Mouse (Mus musculus): ENCODE data around the gene Ccdc170. TPM values are rescaled to one million over a fixed set of nuclear protein-coding genes. Genes with fewer than 3 reads are reported as not detected.

The Ccdc170 gene
- polyA plus RNA-seq, 1 experiment from 2014 or later = not detected

DNA sequence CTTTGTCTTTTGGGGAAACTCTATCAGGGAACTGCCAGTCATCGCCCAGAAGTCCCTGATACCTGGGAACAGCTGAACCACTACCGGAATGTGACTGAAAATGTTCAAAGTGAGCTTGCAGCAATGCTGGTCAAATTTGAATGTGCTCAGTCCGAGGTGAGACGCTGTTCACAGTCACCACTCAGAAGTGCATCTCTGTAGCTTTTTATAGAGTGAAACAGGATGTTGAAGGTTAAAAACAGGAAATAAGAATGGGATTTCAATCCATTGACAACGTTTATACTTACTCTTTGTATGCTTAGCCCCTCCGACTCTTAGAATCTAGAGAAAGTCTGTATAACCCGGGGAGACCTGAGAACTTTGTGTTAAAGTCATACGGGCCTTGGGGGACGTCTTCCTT is 30.4 kb downstream of the Ccdc170 start:
- Histone ChIP-seq H3K9me3 (ENCODE audit: control insufficient read depth) (no peaks in the 10 kb centered on the region), H3K4me3 (ENCODE audit: low read depth, low read length) (no peak overlapping the region), H3K27ac (ENCODE audit: low read depth, low read length) (no peak overlapping the region), H3K27me3 (replicated peaks; ENCODE audit: control insufficient read depth, insufficient read depth, low read length) (no peaks in the 10 kb centered on the region), H3K36me3 (ENCODE audit: control insufficient read depth, insufficient read depth) (no peaks in the 10 kb centered on the region), H3K9ac (ENCODE audit: low read depth, low read length) (no peak overlapping the region), H3K4me1 (replicated peaks; ENCODE audit: control insufficient read depth, insufficient read depth, low read length) (no peaks in the 10 kb centered on the region), H3K4me2 (replicated peaks; ENCODE audit: low read depth) (no peak overlapping the region)
- no peak for TF ChIP-seq CTCF (IDR thresholded peaks at IDR 0.05; ENCODE audit: low read depth)
- WGBS = 73% methylated on average over 9 of the region's 9 CpGs
- ATAC-seq = no peak

GRCm38 (mm10) chr10:4517614-4518013 is 35.3 kb downstream of the Ccdc170 start:
- ATAC-seq = no peak
- H3K9me3 ChIP-seq (ENCODE audit: control insufficient read depth) = no peaks in the 10 kb centered on the region
- no peak overlapping the region for H3K4me2 ChIP-seq (replicated peaks; ENCODE audit: low read depth)
- H3K36me3 ChIP-seq (ENCODE audit: control insufficient read depth, insufficient read depth) = no peaks in the 10 kb centered on the region
- H3K27me3 ChIP-seq (replicated peaks; ENCODE audit: control insufficient read depth, insufficient read depth, low read length) = no peaks in the 10 kb centered on the region
- H3K4me1 ChIP-seq (replicated peaks; ENCODE audit: control insufficient read depth, insufficient read depth, low read length) = no peaks in the 10 kb centered on the region
- no peak overlapping the region for H3K9ac ChIP-seq (ENCODE audit: low read depth, low read length)
- no peak for TF ChIP-seq CTCF (IDR thresholded peaks at IDR 0.05; ENCODE audit: low read depth)
- 77% methylated on average over 2 of the region's 2 CpGs for WGBS
- H3K4me3 ChIP-seq (ENCODE audit: low read depth, low read length) = no peak overlapping the region
- no peak overlapping the region for H3K27ac ChIP-seq (ENCODE audit: low read depth, low read length)

GRCm38 (mm10) chr10:4519645-4520044 is 37.3 kb downstream of the Ccdc170 start:
- Histone ChIP-seq H3K36me3 (ENCODE audit: control insufficient read depth, insufficient read depth) (no peaks in the 10 kb centered on the region), H3K4me2 (replicated peaks; ENCODE audit: low read depth) (no peak overlapping the region), H3K4me3 (ENCODE audit: low read depth, low read length) (no peak overlapping the region), H3K9me3 (ENCODE audit: control insufficient read depth) (no peaks in the 10 kb centered on the region), H3K27me3 (replicated peaks; ENCODE audit: control insufficient read depth, insufficient read depth, low read length) (no peaks in the 10 kb centered on the region), H3K4me1 (replicated peaks; ENCODE audit: control insufficient read depth, insufficient read depth, low read length) (no peaks in the 10 kb centered on the region), H3K27ac (ENCODE audit: low read depth, low read length) (no peak overlapping the region), H3K9ac (ENCODE audit: low read depth, low read length) (no peak overlapping the region)
- no peak for ATAC-seq
- no peak for TF ChIP-seq CTCF (IDR thresholded peaks at IDR 0.05; ENCODE audit: low read depth)
- WGBS = 87% methylated on average over 3 of the region's 3 CpGs

- H3K4me1 ChIP-seq (replicated peaks; ENCODE audit: control insufficient read depth, insufficient read depth, low read length) = no peaks in the 10 kb centered on the region
- no peak overlapping the region for H3K4me3 ChIP-seq (ENCODE audit: low read depth, low read length)
- no peak overlapping the region for H3K4me2 ChIP-seq (replicated peaks; ENCODE audit: low read depth)
- no peaks in the 10 kb centered on the region for H3K9me3 ChIP-seq (ENCODE audit: control insufficient read depth)
- no peak for ATAC-seq
- no peaks in the 10 kb centered on the region for H3K27me3 ChIP-seq (replicated peaks; ENCODE audit: control insufficient read depth, insufficient read depth, low read length)
- WGBS = 56% methylated on average over 6 of the region's 6 CpGs
- no peak overlapping the region for H3K9ac ChIP-seq (ENCODE audit: low read depth, low read length)
- no peaks in the 10 kb centered on the region for H3K36me3 ChIP-seq (ENCODE audit: control insufficient read depth, insufficient read depth)
- TF ChIP-seq CTCF (IDR thresholded peaks at IDR 0.05; ENCODE audit: low read depth) = peak; percentile 66
- H3K27ac ChIP-seq (ENCODE audit: low read depth, low read length) = no peak overlapping the region
Measured at GRCm38 (mm10) chr10:4520394-4521102, 38.2 kb downstream of the Ccdc170 start.

GRCm38 (mm10) chr10:4522116-4522515 is 39.8 kb downstream of the Ccdc170 start:
- WGBS = 95% methylated on average over 3 of the region's 3 CpGs
- Histone ChIP-seq H3K27ac (ENCODE audit: low read depth, low read length) (no peak overlapping the region), H3K27me3 (replicated peaks; ENCODE audit: control insufficient read depth, insufficient read depth, low read length) (no peaks in the 10 kb centered on the region), H3K9me3 (ENCODE audit: control insufficient read depth) (no peaks in the 10 kb centered on the region), H3K4me1 (replicated peaks; ENCODE audit: control insufficient read depth, insufficient read depth, low read length) (no peaks in the 10 kb centered on the region), H3K36me3 (ENCODE audit: control insufficient read depth, insufficient read depth) (no peaks in the 10 kb centered on the region), H3K9ac (ENCODE audit: low read depth, low read length) (no peak overlapping the region), H3K4me2 (replicated peaks; ENCODE audit: low read depth) (no peak overlapping the region), H3K4me3 (ENCODE audit: low read depth, low read length) (no peak overlapping the region)
- ATAC-seq = no peak
- TF ChIP-seq CTCF (IDR thresholded peaks at IDR 0.05; ENCODE audit: low read depth) = peak; percentile 45

DNA sequence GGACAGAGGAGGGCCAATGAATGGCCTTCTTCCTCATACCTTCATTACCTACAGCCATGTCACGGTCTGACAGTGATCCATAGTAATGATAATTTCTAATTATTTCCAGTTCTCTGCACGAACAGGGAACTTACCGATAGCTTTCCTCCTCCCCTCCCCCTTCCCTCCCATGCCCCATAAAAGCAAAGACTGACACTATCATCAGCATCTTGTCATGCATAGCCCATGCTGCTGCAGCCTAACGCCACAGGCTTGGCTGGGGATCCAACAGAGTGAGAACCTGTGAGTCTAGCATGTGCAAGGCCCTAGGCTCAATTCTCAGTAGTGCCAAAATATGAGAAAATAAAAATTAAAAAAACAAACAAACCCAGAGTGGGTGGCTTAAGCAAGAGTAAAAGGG is 40.8 kb downstream of the Ccdc170 start:
- no peaks in the 10 kb centered on the region for H3K9me3 ChIP-seq (ENCODE audit: control insufficient read depth)
- H3K4me1 ChIP-seq (replicated peaks; ENCODE audit: control insufficient read depth, insufficient read depth, low read length) = no peaks in the 10 kb centered on the region
- no peak overlapping the region for H3K9ac ChIP-seq (ENCODE audit: low read depth, low read length)
- no peak overlapping the region for H3K4me3 ChIP-seq (ENCODE audit: low read depth, low read length)
- no peak for TF ChIP-seq CTCF (IDR thresholded peaks at IDR 0.05; ENCODE audit: low read depth)
- no peak overlapping the region for H3K27ac ChIP-seq (ENCODE audit: low read depth, low read length)
- WGBS = 75% methylated on average over 4 of the region's 4 CpGs
- no peak overlapping the region for H3K4me2 ChIP-seq (replicated peaks; ENCODE audit: low read depth)
- ATAC-seq = no peak
- no peaks in the 10 kb centered on the region for H3K36me3 ChIP-seq (ENCODE audit: control insufficient read depth, insufficient read depth)
- no peaks in the 10 kb centered on the region for H3K27me3 ChIP-seq (replicated peaks; ENCODE audit: control insufficient read depth, insufficient read depth, low read length)
